Mouse (Mus musculus) neural tube, embryonic 14.5 days (tissue): ENCODE measurements around the gene Gm10662. TPM values are rescaled to one million over a fixed set of nuclear protein-coding genes. Genes with fewer than 3 reads are reported as not detected.
"Not testable (repeated sequence)": the region's sequence is repeated elsewhere in the genome, so short reads cannot be mapped to it uniquely, and the experiment has no call there.

Experiments
- ATAC-seq: fragments of 200-750 bp; cut with Nextera tagmentation; 2 replicates; pipeline ENCODE4 v1.8.0; 2017; ENCODE audit warnings: low read depth, mild to moderate bottlenecking, moderate TSS enrichment, moderate library complexity
- H3K27ac ChIP-seq: fragments of 300-500 bp; sonication (generic); 2 replicates; pipeline ENCODE4 v1.5.1; 2014; ENCODE audit warnings: low read depth, mild to moderate bottlenecking, control low read depth, low read length, moderate library complexity, mixed read lengths
- H3K27me3 ChIP-seq: fragments of 300-500 bp; sonication (generic); 2 replicates; pipeline ENCODE4 v1.6.1; 2014; ENCODE audit warnings: low read length; ENCODE audit not compliant: control insufficient read depth, insufficient read depth
- H3K36me3 ChIP-seq: fragments of 300-500 bp; sonication (generic); 2 replicates; pipeline ENCODE4 v1.6.1; 2014; ENCODE audit warnings: low read length, mixed read lengths; ENCODE audit not compliant: control insufficient read depth, insufficient read depth
- H3K4me1 ChIP-seq: fragments of 300-500 bp; sonication (generic); 2 replicates; pipeline ENCODE4 v1.6.1; 2014; ENCODE audit warnings: low read length; ENCODE audit not compliant: control insufficient read depth, insufficient read depth
- H3K4me2 ChIP-seq: fragments of 300-500 bp; sonication (generic); 2 replicates; pipeline ENCODE4 v1.6.1; 2014; ENCODE audit warnings: mild to moderate bottlenecking, low read depth, low read length, control low read depth
- H3K4me3 ChIP-seq: fragments of 300-500 bp; sonication (generic); 2 replicates; pipeline ENCODE4 v1.5.1; 2014; ENCODE audit warnings: low read depth, low read length, control low read depth, mixed read lengths
- H3K9ac ChIP-seq: fragments of 300-500 bp; sonication (generic); replicated peaks from 2 replicates; pipeline ENCODE4 v1.6.1; 2014; ENCODE audit warnings: low read depth, mild to moderate bottlenecking, control low read depth, low read length, mixed read lengths
- H3K9me3 ChIP-seq: fragments of 300-500 bp; sonication (generic); 2 replicates; pipeline ENCODE4 v1.6.1; 2016; ENCODE audit warnings: low read length; ENCODE audit not compliant: control insufficient read depth
- WGBS: fragments of 180-500 bp; shearing (Covaris S2); extraction: QIAGEN DNeasy Blood & Tissue Kit; methylation state at CpG from one replicate; pipeline ENCODE4 v1.1.7; 2014; 5-methylcytosine and 5-hydroxymethylcytosine counted together
- polyA plus RNA-seq: library from polyadenylated mRNA; unstranded; fragments of >200 nt; fragmentation: Nextera tagmentation; extraction: Ambion mirVana; gene quantifications from 2 replicates; pipeline ENCODE4 v1.2.1, GENCODE M21; 2014

Gm10662 gene
- polyA plus RNA-seq, result not detected in 2 replicates

DNA sequence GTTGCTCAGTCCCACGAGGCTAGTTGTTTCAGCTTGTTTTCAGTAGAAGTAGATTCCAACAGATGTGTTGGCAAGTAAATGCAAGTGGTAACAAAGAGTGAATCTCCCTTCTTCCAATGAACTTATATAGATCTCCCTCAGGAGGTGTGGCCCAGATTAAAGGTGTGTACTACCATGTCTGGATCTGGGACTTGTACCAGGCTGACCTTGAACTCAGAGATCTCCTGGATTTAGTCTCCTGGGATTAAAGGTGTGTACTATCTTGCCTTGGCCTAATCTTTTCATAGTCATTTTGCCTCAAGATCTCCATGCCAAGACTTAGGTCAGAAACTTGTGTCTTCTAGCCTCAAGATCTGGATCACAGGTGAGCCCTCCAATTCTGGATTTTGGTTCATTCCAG, at the start of gene Gm10662:
TSS of gene Gm10662 (minus strand) at position 101 of the 400 bp plus-strand sequence.
- WGBS, result no CpG with 5 or more reads among the region's 1 CpGs
- H3K9me3 ChIP-seq, H3K27me3 ChIP-seq, H3K4me1 ChIP-seq, H3K36me3 ChIP-seq, ATAC-seq, H3K4me3 ChIP-seq, H3K27ac ChIP-seq, H3K4me2 ChIP-seq, H3K9ac ChIP-seq: not testable (repeated sequence)

DNA sequence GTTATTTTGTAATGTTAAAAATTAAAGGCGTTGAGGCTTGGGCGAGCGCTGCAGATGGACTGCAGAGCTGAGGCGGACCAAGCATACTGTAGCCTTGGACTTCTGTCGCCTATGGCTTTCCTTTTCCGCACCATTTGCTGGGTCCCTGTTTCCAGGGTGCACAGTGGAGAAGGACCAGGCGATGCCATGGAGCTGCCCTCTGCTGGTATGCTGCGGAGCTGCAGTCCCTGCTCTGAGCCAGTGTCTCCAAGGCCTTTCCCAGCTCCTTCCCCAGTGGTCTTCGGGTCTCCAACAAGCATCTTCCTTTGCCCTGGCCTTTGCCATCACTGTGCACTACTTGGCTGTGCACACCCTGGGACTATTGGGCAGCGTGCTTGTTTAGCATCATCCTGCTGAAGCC, 19.2 kb upstream of the Gm10662 start:
- not testable (repeated sequence) for H3K36me3 ChIP-seq, H3K9me3 ChIP-seq, H3K4me3 ChIP-seq, H3K4me1 ChIP-seq, H3K9ac ChIP-seq, H3K4me2 ChIP-seq, ATAC-seq, H3K27me3 ChIP-seq, H3K27ac ChIP-seq
- 94% methylated on average over 10 of the region's 10 CpGs for WGBS

Other genes with a start within 250 kb of the Gm10662 start
- gene Gm4214, start 159.8 kb downstream of the Gm10662 start, polyA plus RNA-seq, result not detected in 2 replicates
- not detected in 2 replicates for gene Gm4216, start 124.6 kb downstream of the Gm10662 start, polyA plus RNA-seq
- gene Vmn1r163, start 88.9 kb downstream of the Gm10662 start, polyA plus RNA-seq, result not detected in 2 replicates
- not detected in 2 replicates for gene Gm8720, start 77.0 kb downstream of the Gm10662 start, polyA plus RNA-seq
- not detected in 2 replicates for gene Vmn1r165, start 72.9 kb upstream of the Gm10662 start, polyA plus RNA-seq
- not detected in 2 replicates for gene Vmn1r166, start 107.2 kb upstream of the Gm10662 start, polyA plus RNA-seq
- not detected in 2 replicates for gene Gm6902, start 134.4 kb upstream of the Gm10662 start, polyA plus RNA-seq
- not detected in 2 replicates for gene Nlrp4e, start 156.7 kb upstream of the Gm10662 start, polyA plus RNA-seq
- not detected in 2 replicates for gene Nlrp5, start 241.4 kb upstream of the Gm10662 start, polyA plus RNA-seq